Mouse (Mus musculus): Measurements from ENCODE around the gene Luzp1.

- TF ChIP-seq CTCF (IDR thresholded peaks at IDR 0.05; ENCODE audit: extremely low read depth, insufficient read depth, insufficient read length, insufficient replicate concordance) = peak; percentile 28; the same call in 1 of the 2 replicates
- no peak for TF ChIP-seq POLR2A (IDR thresholded peaks at IDR 0.05; ENCODE audit: low read depth, low read length)
Observed at GRCm38 (mm10) chr4:136526412-136526811, 56.9 kb downstream of the Luzp1 start.

All from spleen, adult 2 months (tissue).